Mouse (Mus musculus): ENCODE results near the gene Olfr1157.

Olfr1157 gene

DNA sequence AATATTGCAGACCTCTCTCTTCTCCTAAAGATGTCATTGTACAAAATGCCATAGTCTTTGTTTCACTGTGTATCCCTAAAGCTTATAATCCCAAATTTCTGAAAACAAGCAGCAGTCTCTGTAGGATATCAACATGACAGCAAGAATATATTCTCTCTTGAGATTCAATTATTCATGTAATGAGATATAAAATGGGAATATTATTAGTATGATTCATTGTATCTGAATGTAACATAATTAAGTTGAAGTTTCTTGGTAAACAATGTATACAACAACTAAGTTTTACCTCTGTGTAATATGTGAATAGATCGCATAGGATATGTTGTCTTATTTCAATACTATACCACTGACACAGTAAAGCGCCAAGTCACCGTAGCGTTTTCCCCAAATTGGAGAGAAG lies at the start of gene Olfr1157:
Gene Olfr1157 (minus strand): TSS at position 101 of the 400 bp plus-strand sequence.
- DNase-seq (ENCODE audit: low spot score in 2 of 2), result no peak

DNA sequence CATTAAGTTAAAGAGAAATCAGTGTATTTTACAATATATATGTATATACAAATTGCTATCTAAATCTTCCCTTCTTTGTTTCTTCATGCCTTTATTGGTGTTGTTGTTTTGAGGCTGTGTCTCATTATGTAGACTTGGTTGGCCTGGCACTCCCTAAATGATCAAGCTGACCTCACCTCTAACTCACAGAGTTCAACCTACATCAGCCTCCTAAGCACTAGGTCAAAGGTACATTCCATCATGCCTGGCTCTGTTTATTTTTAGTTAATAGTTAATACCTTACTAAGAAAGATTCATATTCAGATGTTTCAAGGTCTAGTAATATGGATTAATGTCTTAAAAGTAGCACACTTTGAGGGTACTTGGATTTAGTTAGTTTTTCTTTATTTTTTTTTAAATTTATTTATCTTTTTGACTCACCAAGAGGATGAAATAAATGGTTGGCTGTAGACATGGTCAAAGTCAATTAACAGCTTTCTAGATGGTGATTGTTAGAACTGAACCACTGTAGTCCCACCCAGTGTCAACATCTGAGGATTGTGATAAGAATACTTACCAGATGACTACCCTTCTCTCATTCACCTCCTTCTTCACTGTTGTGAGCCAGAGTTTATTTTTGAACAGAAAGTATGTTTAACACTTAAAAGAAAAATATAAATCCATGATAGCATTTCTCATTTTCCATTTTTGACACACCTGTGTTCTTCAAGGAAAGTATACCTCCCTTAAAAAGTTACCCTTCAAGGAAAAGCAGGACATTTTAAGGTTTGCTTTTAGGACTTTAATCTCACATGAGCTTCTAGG lies 39.6 kb upstream of the Olfr1157 start, which contains the start of gene Olfr1160:
Gene Olfr1160 (minus strand): TSS at position 754 of the 804 bp plus-strand sequence.
- no peak for DNase-seq (ENCODE audit: low spot score in 2 of 2)

- no peak for DNase-seq (ENCODE audit: low spot score in 2 of 2)
Measured at GRCm38 (mm10) chr2:87989813-87990212, 21.7 kb upstream of the Olfr1157 start, which contains the start of gene Olfr1158. Gene Olfr1158 (plus strand): TSS chr2:87990113.

DNA sequence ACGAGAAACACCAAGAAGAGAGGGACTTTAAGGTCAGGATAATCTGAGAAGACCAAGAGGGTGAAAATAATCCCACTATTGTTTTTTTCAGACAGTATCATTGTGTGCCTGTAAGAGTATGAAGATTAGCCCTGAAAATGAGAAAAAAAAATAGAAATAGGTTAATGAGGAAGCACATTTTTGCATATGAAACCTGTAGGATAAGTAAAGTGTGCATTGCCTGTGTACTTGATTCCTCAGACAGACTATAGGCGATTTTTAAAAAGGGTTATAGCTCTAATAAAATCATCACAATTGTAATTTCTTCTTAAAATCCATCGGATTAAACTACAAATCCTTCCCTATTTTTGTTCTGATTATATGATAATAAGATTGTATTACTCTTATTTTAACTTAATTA lies 6.5 kb upstream of the Olfr1157 start, which contains the start of gene Olfr74:
Gene Olfr74 (minus strand): TSS at position 101 of the 400 bp plus-strand sequence.
- DNase-seq (ENCODE audit: low spot score in 2 of 2), result no peak

DNA sequence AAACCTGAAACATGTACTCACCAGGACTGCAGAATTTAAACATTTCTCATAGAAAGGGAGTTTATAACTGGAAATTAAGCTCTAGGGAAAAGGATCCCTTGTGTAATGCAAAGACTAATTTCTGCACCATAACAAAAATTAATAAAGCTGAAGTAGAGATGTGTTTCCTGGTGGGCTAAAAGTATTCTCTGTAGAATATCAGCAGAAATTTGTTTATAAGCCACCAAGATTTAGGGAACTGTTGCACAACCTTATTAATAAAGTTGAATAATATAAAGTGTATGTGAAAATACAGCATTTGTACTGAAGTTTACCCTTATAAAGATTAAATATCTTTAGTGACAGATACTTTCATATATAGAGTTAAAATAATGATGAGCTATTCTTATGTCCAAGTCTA lies 15.1 kb downstream of the Olfr1157 start, which contains the start of gene Olfr1156:
Gene Olfr1156 (minus strand): TSS at position 101 of the 400 bp plus-strand sequence.
- DNase-seq (ENCODE audit: low spot score in 2 of 2), result no peak

- no peak for DNase-seq (ENCODE audit: low spot score in 2 of 2)
Measured at GRCm38 (mm10) chr2:87945037-87945436, 23.1 kb downstream of the Olfr1157 start, which contains the start of gene Olfr1155. Gene Olfr1155 (minus strand): TSS chr2:87945137.
